Mouse (Mus musculus) kidney, adult 2 months (tissue): ENCODE measurements around the gene Saysd1. TPM values are rescaled to one million over a fixed set of nuclear protein-coding genes. Genes with fewer than 3 reads are reported as not detected.

Experiments
- DNase-seq: peaks from one replicate; pipeline ENCODE4 v3.0.0; 2021
- H3K27ac ChIP-seq: fragments of 200-500 bp; 2 replicates; pipeline ENCODE4 v1.5.1; 2012; ENCODE audit warnings: low read depth, low read length, control low read depth, inconsistent platforms; ENCODE audit not compliant: insufficient read depth
- H3K27me3 ChIP-seq: fragments of 200-500 bp; replicated peaks from 2 replicates; pipeline ENCODE4 v1.6.1; 2012; ENCODE audit warnings: mild to moderate bottlenecking, moderate library complexity, low read length, inconsistent platforms; ENCODE audit not compliant: control insufficient read depth, insufficient read depth
- H3K36me3 ChIP-seq: fragments of 200-500 bp; 2 replicates; pipeline ENCODE4 v1.6.1; 2012; ENCODE audit warnings: mild to moderate bottlenecking, moderate library complexity, low read length, inconsistent platforms; ENCODE audit not compliant: control insufficient read depth, insufficient read depth
- H3K4me1 ChIP-seq: fragments of 200-500 bp; 2 replicates; pipeline ENCODE4 v1.6.1; 2011; ENCODE audit warnings: low read length; ENCODE audit not compliant: control insufficient read depth, insufficient read depth
- H3K4me3 ChIP-seq: fragments of 200-500 bp; 2 replicates; pipeline ENCODE4 v1.5.1; 2011; ENCODE audit warnings: mild to moderate bottlenecking, low read depth, low read length, control low read depth; ENCODE audit not compliant: insufficient read depth
- CTCF ChIP-seq: fragments of 200-500 bp; conservative IDR thresholded peaks from 2 replicates; pipeline ENCODE4 v1.5.1; 2011; ENCODE audit warnings: low read depth, mild to moderate bottlenecking, control low read depth, low read length, moderate library complexity, mixed read lengths; ENCODE audit not compliant: insufficient read depth, insufficient read length
- POLR2A ChIP-seq: fragments of 200-500 bp; IDR thresholded peaks from one replicate; pipeline ENCODE4 v1.6.1; 2011; ENCODE audit warnings: low read depth, low read length, control low read depth
- WGBS: fragments of 180-500 bp; shearing (Covaris S2); methylation state at CpG from one replicate; pipeline ENCODE4 v1.1.7; 2018; 5-methylcytosine and 5-hydroxymethylcytosine counted together
- polyA plus RNA-seq: library from polyadenylated mRNA; depleted of rRNA; stranded (reverse); fragments of >200 nt; gene quantifications from 2 replicates; pipeline ENCODE4 v1.2.3, GENCODE M21; 2012; rRNA removed

Saysd1 gene
- 10.8 and 11.4 TPM in 2 replicates for polyA plus RNA-seq

DNA sequence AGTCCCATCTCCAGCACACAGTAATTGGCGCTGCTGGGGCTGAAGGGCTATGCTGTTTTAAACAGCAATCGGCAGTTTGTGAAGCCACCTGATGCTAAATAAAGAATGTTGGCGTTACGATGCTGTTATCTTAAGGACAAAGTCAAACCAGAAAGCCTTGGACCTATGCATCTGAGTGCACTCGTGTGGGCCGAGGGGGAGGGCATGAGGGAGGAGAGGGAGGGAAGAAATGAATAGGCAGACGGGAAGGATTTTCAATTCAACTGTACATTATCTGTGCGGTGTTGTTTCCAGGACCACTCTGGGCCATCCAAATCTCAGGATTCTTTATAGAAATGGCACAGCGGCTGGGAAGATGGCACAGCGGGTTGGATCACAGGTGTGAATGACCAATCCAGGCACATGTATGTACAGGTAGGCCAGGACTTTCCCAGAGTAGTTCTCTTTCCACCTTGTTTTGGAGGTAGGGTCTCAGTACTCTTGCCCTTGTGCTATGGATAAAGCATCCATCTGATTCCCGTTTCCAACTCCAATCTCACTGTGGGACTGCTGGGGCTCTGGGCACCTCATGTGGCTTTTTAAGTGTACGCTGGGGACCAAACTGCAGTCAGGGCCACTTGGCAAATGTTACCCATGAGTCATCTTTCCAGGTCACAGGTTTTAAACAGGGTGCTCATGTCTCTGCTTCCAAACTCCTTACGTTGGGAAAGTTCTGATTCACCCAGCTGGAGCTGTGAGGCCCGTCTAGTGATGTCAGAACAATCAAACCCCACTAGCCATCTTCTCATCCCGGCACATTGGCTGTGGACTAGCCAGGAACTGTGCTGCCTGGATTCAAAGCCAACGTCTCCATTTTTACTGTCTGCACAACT is at the start of gene Saysd1:
Gene Saysd1, minus strand, starts transcription at position 51 of the 872 bp plus-strand sequence.
- DNase-seq = no peak
- Histone ChIP-seq H3K27ac (no peak within 1 kb of the TSS), H3K36me3 (no peaks in the 10 kb centered on the region; the same call in 1 of the 2 replicates), H3K27me3 (no peaks in the 10 kb centered on the region), H3K4me3 (no peak within 1 kb of the TSS), H3K4me1 (no peaks in the 10 kb centered on the region)
- TF ChIP-seq POLR2A (no peak), CTCF (no peak)
- 74% methylated on average over 16 of the region's 16 CpGs for WGBS

DNA sequence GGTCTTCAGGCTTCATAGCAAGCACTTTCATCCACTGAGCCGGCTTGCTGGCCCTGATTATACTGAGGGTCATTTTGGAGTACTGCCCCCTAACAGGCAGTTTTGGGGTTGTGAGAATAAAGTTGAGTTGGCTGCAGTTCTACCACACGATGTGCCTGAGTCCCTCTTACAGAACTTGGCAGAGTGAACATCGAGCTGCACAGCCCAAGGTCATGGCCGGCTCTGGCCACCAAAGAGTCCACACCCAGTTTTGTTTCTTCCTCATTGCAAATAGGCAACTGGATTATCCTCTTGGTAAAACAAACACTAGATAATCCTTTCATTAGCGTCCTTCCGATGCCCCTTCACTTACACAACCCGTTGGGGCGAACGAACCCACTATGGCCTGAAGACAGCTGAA is 47.1 kb upstream of the Saysd1 start:
- Histone ChIP-seq H3K27ac (no peak overlapping the region), H3K27me3 (no peaks in the 10 kb centered on the region), H3K36me3 (no peaks in the 10 kb centered on the region), H3K4me3 (no peak overlapping the region), H3K4me1 (peaks cover 9% of the 10 kb centered on the region; the same call in 1 of the 2 replicates)
- no peak for DNase-seq
- no peak for TF ChIP-seq CTCF
- no peak for TF ChIP-seq POLR2A
- WGBS = 66% methylated on average over 9 of the region's 9 CpGs

DNA sequence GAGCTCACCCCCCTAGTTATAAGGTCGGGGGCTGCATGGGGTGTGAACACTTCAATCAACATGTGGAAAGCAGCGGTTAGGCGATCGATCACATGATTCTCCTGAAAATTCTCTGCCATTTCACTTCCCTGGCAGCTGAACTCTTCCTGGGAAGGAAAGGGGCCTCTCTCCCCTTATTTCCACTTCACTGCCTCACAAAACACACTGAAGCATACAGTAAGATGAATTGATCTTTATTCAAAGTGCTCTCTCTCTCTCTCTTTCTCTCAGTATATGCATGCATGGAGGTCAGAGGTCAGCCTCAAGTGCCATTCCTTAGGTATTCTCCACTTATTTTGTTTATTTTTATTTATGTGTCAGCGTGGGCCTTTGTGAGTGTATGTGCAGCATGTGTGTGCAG is 45.4 kb upstream of the Saysd1 start:
- no peak for DNase-seq
- Histone ChIP-seq H3K27me3 (no peaks in the 10 kb centered on the region), H3K4me3 (no peak overlapping the region), H3K36me3 (peaks cover 7% of the 10 kb centered on the region), H3K4me1 (peaks cover 3% of the 10 kb centered on the region; the same call in 1 of the 2 replicates), H3K27ac (no peak overlapping the region)
- WGBS = 65% methylated on average over 5 of the region's 5 CpGs
- no peak for TF ChIP-seq POLR2A
- no peak for TF ChIP-seq CTCF

DNA sequence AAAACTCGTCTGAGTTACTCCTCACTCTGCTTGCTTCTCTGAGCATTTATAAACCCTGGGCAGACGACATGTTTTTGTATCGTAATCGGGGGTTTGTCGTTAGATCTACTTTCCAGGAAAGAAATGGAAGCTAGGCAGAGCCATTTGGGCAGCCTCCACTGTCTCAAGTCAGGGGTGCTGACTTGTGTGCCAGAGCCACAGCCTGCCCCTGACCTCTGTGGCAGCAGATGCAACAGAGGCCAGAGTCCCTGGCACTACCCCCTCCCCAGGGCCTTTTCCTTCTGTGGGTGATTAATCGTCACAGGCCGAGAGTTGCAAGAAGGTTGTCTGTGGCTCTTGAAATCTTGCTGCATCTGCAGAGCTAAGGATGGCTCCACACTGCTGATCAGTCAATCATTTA is 44.3 kb upstream of the Saysd1 start:
- WGBS = 80% methylated on average over 7 of the region's 7 CpGs

DNA sequence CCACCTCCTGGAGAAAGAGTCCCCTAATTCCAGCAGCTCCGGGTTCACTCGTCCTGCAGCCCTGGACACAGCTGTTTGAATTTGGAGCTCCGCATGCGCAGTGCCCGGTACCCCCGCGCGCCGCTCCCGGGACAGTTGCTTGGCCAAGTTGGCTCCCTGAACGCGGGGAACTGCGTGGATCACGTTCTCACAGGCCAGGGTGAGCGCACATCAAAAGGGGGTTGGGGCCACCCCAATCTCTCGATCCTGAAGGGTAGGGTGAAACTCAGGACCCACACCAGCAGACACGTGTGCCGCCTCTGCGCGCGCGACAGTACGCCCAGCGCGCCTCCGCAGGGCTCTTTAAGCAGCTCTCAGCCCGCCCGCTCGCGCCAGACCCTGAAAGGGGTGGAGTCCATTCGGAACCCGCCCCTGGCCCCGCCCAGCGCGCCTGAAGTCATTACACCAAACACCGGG is 43.2 kb upstream of the Saysd1 start, which contains the start of gene Kcnk5:
Gene Kcnk5, minus strand, starts transcription at position 344 of the 456 bp plus-strand sequence.
- peak within 1 kb of the TSS; percentile 82 for H3K27ac ChIP-seq

More for the DNA sequence above, 44.3 kb upstream of the Saysd1 start:
- no peak for DNase-seq
- Histone ChIP-seq H3K4me1 (peaks cover 4% of the 10 kb centered on the region; the same call in 1 of the 2 replicates), H3K27ac (no peak overlapping the region), H3K27me3 (no peaks in the 10 kb centered on the region), H3K4me3 (no peak overlapping the region), H3K36me3 (peaks cover 8% of the 10 kb centered on the region)
- no peak for TF ChIP-seq CTCF
- no peak for TF ChIP-seq POLR2A

DNA sequence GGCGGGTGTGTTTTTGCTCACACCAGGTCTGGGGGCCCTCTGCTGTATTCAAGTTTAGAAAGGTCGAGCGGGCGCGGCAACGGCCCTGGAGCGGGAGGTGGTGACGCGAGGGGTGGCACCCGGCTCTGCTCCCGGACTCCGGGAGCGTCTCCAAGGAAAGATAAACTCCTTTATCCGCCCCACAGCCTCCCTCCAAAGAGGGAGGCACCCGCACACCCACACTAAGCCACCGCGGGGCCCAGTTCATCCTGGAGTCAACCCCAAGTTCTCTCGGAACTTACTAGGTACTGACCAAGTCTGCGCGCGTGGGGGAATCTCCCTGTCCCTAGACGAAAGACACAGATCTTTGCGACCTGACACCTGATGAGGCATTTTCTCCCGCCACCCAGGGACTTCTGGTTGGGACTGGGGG is 42.4 kb upstream of the Saysd1 start:
- H3K27me3 ChIP-seq = no peaks in the 10 kb centered on the region
- peak overlapping the region; percentile 78 for H3K4me3 ChIP-seq
- DNase-seq = peak; percentile 54
- peaks cover 8% of the 10 kb centered on the region for H3K36me3 ChIP-seq
- H3K27ac ChIP-seq = peak overlapping the region; percentile 82
- TF ChIP-seq POLR2A = peak; percentile 2
- no peak for TF ChIP-seq CTCF
- H3K4me1 ChIP-seq = peaks cover 8% of the 10 kb centered on the region; the same call in 1 of the 2 replicates
- WGBS = 2% methylated on average over 24 of the region's 24 CpGs

More for the DNA sequence above, 43.2 kb upstream of the Saysd1 start, which contains the start of gene Kcnk5:
- H3K4me1 ChIP-seq = peaks cover 6% of the 10 kb centered on the region; the same call in 1 of the 2 replicates
- no peaks in the 10 kb centered on the region for H3K27me3 ChIP-seq
- WGBS = 1% methylated on average over 36 of the region's 36 CpGs
- TF ChIP-seq CTCF = no peak
- TF ChIP-seq POLR2A = peak; percentile 95
- DNase-seq = peak; percentile 96
- H3K4me3 ChIP-seq = peak within 1 kb of the TSS; percentile 78
- peaks cover 8% of the 10 kb centered on the region for H3K36me3 ChIP-seq

DNA sequence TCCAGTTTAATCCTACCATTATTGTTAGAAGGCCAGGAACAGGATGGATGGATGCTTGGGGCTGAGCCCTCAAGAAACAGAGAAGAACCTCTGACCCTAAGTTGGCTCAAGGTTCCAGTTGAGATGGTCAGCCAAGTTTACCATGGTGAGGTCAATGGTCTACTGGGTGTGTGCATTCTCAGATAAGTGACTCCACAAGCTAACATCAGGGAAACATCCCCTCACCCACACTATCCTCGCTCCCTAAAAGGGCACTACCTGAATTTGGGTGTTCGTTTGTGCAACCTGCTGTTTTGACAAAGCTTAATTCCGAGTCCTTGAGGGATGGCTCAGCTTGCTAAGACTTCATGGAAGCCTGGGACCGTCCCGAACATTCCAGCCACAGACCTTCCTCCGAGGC is 42.0 kb upstream of the Saysd1 start:
- Histone ChIP-seq H3K36me3 (peaks cover 8% of the 10 kb centered on the region), H3K4me1 (peaks cover 9% of the 10 kb centered on the region; the same call in 1 of the 2 replicates), H3K4me3 (peak overlapping the region; percentile 78), H3K27ac (peak overlapping the region; percentile 82), H3K27me3 (no peaks in the 10 kb centered on the region)
- no peak for TF ChIP-seq POLR2A
- TF ChIP-seq CTCF = no peak
- 10% methylated on average over 6 of the region's 6 CpGs for WGBS
- peak; percentile 81 for DNase-seq
